Mouse (Mus musculus) hindbrain, embryonic 12.5 days (tissue): Measurements from ENCODE around the gene Gm20662. TPM values are rescaled to one million over a fixed set of nuclear protein-coding genes. Genes with fewer than 3 reads are reported as not detected.
A peak's percentile ranks its signal among the peaks of the same experiment; 100 is the strongest.

Experiments
- ATAC-seq: fragments of 200-750 bp; cut with Nextera tagmentation; 2 replicates; pipeline ENCODE4 v1.8.0; 2017; ENCODE audit warnings: moderate TSS enrichment; ENCODE audit not compliant: low FRiP score
- H3K27ac ChIP-seq: fragments of 300-500 bp; sonication (generic); 2 replicates; pipeline ENCODE4 v1.5.1; 2016; ENCODE audit warnings: mild to moderate bottlenecking
- H3K27me3 ChIP-seq: fragments of 300-500 bp; sonication (generic); 2 replicates; pipeline ENCODE4 v1.6.1; 2016; ENCODE audit warnings: mild to moderate bottlenecking
- H3K36me3 ChIP-seq: fragments of 300-500 bp; sonication (generic); 2 replicates; pipeline ENCODE4 v1.6.1; 2016; ENCODE audit warnings: mild to moderate bottlenecking
- H3K4me1 ChIP-seq: fragments of 300-500 bp; sonication (generic); 2 replicates; pipeline ENCODE4 v1.6.1; 2016
- H3K4me2 ChIP-seq: fragments of 300-500 bp; sonication (generic); replicated peaks from 2 replicates; pipeline ENCODE4 v1.6.1; 2016; ENCODE audit warnings: mild to moderate bottlenecking
- H3K4me3 ChIP-seq: fragments of 300-500 bp; sonication (generic); 2 replicates; pipeline ENCODE4 v1.5.1; 2016; ENCODE audit warnings: mild to moderate bottlenecking
- H3K9ac ChIP-seq: fragments of 300-500 bp; sonication (generic); 2 replicates; pipeline ENCODE4 v1.6.1; 2016; ENCODE audit warnings: mild to moderate bottlenecking, moderate library complexity
- H3K9me3 ChIP-seq: fragments of 300-500 bp; sonication (generic); replicated peaks from 2 replicates; pipeline ENCODE4 v1.6.1; 2016; ENCODE audit warnings: mild to moderate bottlenecking
- WGBS: fragments of 180-500 bp; shearing (Covaris S2); methylation state at CpG from one replicate; pipeline ENCODE4 v1.1.7; 2016; 5-methylcytosine and 5-hydroxymethylcytosine counted together
- microRNA-seq: library from miRNA; unstranded; fragments of <30 nt; microRNA quantifications from one replicate; pipeline ENCODE4, GENCODE M21; 2017
- polyA plus RNA-seq: library from polyadenylated mRNA; unstranded; fragments of >200 nt; fragmentation: Nextera tagmentation; extraction: Ambion mirVana; gene quantifications from 2 replicates; pipeline ENCODE4 v1.2.1, GENCODE M21; 2016

Gene Gm20662
- polyA plus RNA-seq, 1 experiment from 2014 or later: not detected

GRCm38 (mm10) chr9:108090611-108091120 is 94.5 kb downstream of the Gm20662 start:
- Histone ChIP-seq H3K27me3 (no peaks in the 10 kb centered on the region), H3K4me3 (no peak overlapping the region), H3K9ac (no peak overlapping the region), H3K36me3 (peaks cover 72% of the 10 kb centered on the region), H3K27ac (no peak overlapping the region), H3K4me2 (no peak overlapping the region), H3K4me1 (peaks cover 18% of the 10 kb centered on the region), H3K9me3 (no peaks in the 10 kb centered on the region)
- no peak for ATAC-seq
- 94% methylated on average over 7 of the region's 7 CpGs for WGBS

GRCm38 (mm10) chr9:108093586-108093985 is 97.4 kb downstream of the Gm20662 start:
- H3K9ac ChIP-seq: peak overlapping the region; percentile 87
- no peak for ATAC-seq
- H3K4me3 ChIP-seq: peak overlapping the region; percentile 88
- peaks cover 50% of the 10 kb centered on the region for H3K36me3 ChIP-seq
- H3K9me3 ChIP-seq: no peaks in the 10 kb centered on the region
- peak overlapping the region; percentile 94 for H3K4me2 ChIP-seq
- H3K4me1 ChIP-seq: peaks cover 18% of the 10 kb centered on the region
- WGBS: 80% methylated on average over 10 of the region's 10 CpGs
- H3K27me3 ChIP-seq: no peaks in the 10 kb centered on the region
- H3K27ac ChIP-seq: peak overlapping the region; percentile 76; the same call in 1 of the 2 replicates

- peak within 1 kb of the TSS; percentile 88 for H3K4me3 ChIP-seq
- ATAC-seq: peak; percentile 94
- peak within 1 kb of the TSS; percentile 87 for H3K9ac ChIP-seq
- H3K36me3 ChIP-seq: peaks cover 47% of the 10 kb centered on the region
- H3K27ac ChIP-seq: peak within 1 kb of the TSS; percentile 76
- under 1% methylated on average over 52 of the region's 52 CpGs for WGBS
- no peaks in the 10 kb centered on the region for H3K27me3 ChIP-seq
- peak within 1 kb of the TSS; percentile 94 for H3K4me2 ChIP-seq
- H3K4me1 ChIP-seq: peaks cover 18% of the 10 kb centered on the region
- H3K9me3 ChIP-seq: no peaks in the 10 kb centered on the region
These were observed 98.2 kb downstream of the Gm20662 start, which contains the start of gene Apeh for GRCm38 (mm10) chr9:108094184-108094941. Gene Apeh, minus strand, starts transcription at chr9:108094606.

Small RNAs within 50 kb of the gene (microRNA-seq; reads per million reads assigned to microRNA genes)
- not detected for gene Mir7088

Other genes starting within 250 kb of the Gm20662 start
- 260 and 271 TPM in 2 replicates for gene Rbm5, start 225.4 kb upstream of the Gm20662 start, polyA plus RNA-seq
- gene Rbm6, start 123.1 kb upstream of the Gm20662 start, polyA plus RNA-seq: 125 and 135 TPM in 2 replicates
- 17.1 and 20.1 TPM in 2 replicates for gene Mon1a, start 108.2 kb upstream of the Gm20662 start, polyA plus RNA-seq
- 2.0 and 2.3 TPM in 2 replicates for gene Mst1r, start 89.5 kb upstream of the Gm20662 start, polyA plus RNA-seq
- not detected in 2 replicates for gene Actl11, start 67.9 kb upstream of the Gm20662 start, polyA plus RNA-seq
- gene Camkv, start 60.7 kb upstream of the Gm20662 start, polyA plus RNA-seq: 7.3 and 7.9 TPM in 2 replicates
- gene Traip, start 46.2 kb upstream of the Gm20662 start, polyA plus RNA-seq: 15.8 and 17.4 TPM in 2 replicates
- gene Uba7, start 20.8 kb upstream of the Gm20662 start, polyA plus RNA-seq: 11.5 and 12.7 TPM in 2 replicates
- gene Gm20661, start 13.3 kb upstream of the Gm20662 start, polyA plus RNA-seq: 3.2 and 3.3 TPM in 2 replicates
- gene Inka1, start 10.5 kb upstream of the Gm20662 start, polyA plus RNA-seq: 51.0 and 52.6 TPM in 2 replicates
- gene Cdhr4, start 3.9 kb upstream of the Gm20662 start, polyA plus RNA-seq: 5.5 and 5.7 TPM in 2 replicates
- 100 and 102 TPM in 2 replicates for gene Ip6k1, start 6.2 kb downstream of the Gm20662 start, polyA plus RNA-seq
- 21.9 and 25.0 TPM in 2 replicates for gene Gmppb, start 52.9 kb downstream of the Gm20662 start, polyA plus RNA-seq
- gene Amigo3, start 56.8 kb downstream of the Gm20662 start, polyA plus RNA-seq: 3.9 TPM in 2 replicates
- gene Mst1, start 84.1 kb downstream of the Gm20662 start, polyA plus RNA-seq: 0.31 and 0.72 TPM in 2 replicates
- 39.5 and 40.7 TPM in 2 replicates for gene Rnf123, start 87.0 kb downstream of the Gm20662 start, polyA plus RNA-seq
- gene Apeh, start 98.3 kb downstream of the Gm20662 start, polyA plus RNA-seq: 54.3 and 58.6 TPM in 2 replicates
- 5.4 and 6.1 TPM in 2 replicates for gene Bsn, start 194.0 kb downstream of the Gm20662 start, polyA plus RNA-seq